Mouse (Mus musculus): ENCODE results near the gene Mapkapk5.

DNA sequence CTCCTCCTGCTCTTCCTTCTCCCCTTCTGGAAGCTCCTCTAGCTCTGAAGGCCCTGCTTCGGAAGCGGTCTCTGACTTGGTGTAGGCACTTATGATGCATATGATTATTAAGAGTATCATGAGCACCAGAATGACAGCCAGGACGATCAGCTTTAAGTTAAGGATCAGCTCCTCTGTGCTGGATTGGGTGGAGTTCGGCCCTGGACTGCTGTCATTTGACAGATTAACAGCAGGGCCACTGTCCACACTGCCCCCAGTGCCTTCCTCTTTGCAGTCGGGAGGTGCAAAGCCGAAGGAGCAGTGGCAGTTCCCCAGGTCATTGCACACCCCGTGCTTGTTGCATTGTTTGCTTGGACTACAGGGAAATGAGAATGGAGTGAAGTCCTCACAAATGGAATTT is 45.0 kb downstream of the Mapkapk5 start:
- TF ChIP-seq USF1 (IDR thresholded peaks at IDR 0.05; ENCODE audit: low read depth) = no peak
- TF ChIP-seq CTCF (IDR thresholded peaks at IDR 0.05; ENCODE audit: control insufficient read depth, insufficient read depth, insufficient read length) = no peak
- TF ChIP-seq MAX (IDR thresholded peaks at IDR 0.05) = no peak
- no peak for TF ChIP-seq CEBPB (IDR thresholded peaks at IDR 0.05; ENCODE audit: low read depth)
- no peak for TF ChIP-seq MYOG (IDR thresholded peaks at IDR 0.05; ENCODE audit: control insufficient read depth, extremely low read depth, insufficient read length)

Measured in C2C12 (cell line).